ENCODE assay signal across 25 mouse cellular contexts in genomic region chrX:98681281-98681680, GRCm38 (mm10).
"Had no signal": no experiment of that assay in that cellular context is flagged by ENCODE, and none has a peak within 500 bp of the region (broad histone marks: within the 10 kb centered on the region; RNA-seq: fewer than 3 reads in every experiment).

No protein-coding gene starts in this region.

- H3K36me3 ChIP-seq: heart, embryonic 10.5 days; heart, embryonic 12.5 days; hindbrain, embryonic 10.5 days; hindbrain, embryonic 12.5 days; intestine, embryonic 15.5 days; limb, embryonic 13.5 days; limb, embryonic 15.5 days; liver, embryonic 13.5 days; liver, embryonic 15.5 days had no signal

- H3K4me2 ChIP-seq: heart, embryonic 12.5 days; hindbrain, embryonic 12.5 days; hindbrain, embryonic 14.5 days; intestine, embryonic 15.5 days; limb, embryonic 13.5 days; limb, embryonic 15.5 days; liver, embryonic 11.5 days; liver, embryonic 13.5 days; liver, embryonic 15.5 days had no signal

- H3K27ac ChIP-seq: heart, embryonic 10.5 days; hindbrain, embryonic 10.5 days; hindbrain, embryonic 12.5 days; hindbrain, embryonic 14.5 days; intestine, embryonic 15.5 days; kidney, postnatal 0 days; limb, embryonic 13.5 days; limb, embryonic 15.5 days; liver, embryonic 13.5 days; liver, embryonic 15.5 days had no signal

- H3K9me3 ChIP-seq: heart, embryonic 10.5 days; heart, embryonic 12.5 days; hindbrain, embryonic 10.5 days; hindbrain, embryonic 12.5 days; intestine, embryonic 15.5 days; limb, embryonic 13.5 days; limb, embryonic 15.5 days; liver, embryonic 13.5 days; liver, embryonic 15.5 days had no signal

- H3K27me3 ChIP-seq: heart, embryonic 12.5 days; hindbrain, embryonic 12.5 days; intestine, embryonic 15.5 days; limb, embryonic 13.5 days; limb, embryonic 15.5 days; liver, embryonic 13.5 days; liver, embryonic 15.5 days had no signal

- DNase-seq: forebrain, postnatal 0 days; gastrocnemius, postnatal 10 days; gastrocnemius, postnatal 25 days; heart, adult 18-20 months; heart, postnatal 10 days; heart, postnatal 4 days; layer of hippocampus, adult 9-11 months; layer of hippocampus, postnatal 36 days; left cerebral cortex, postnatal 4 days; liver, embryonic 13.5 days; lung, adult 18-20 months had no signal

- H3K4me1 ChIP-seq: heart, embryonic 10.5 days; heart, embryonic 12.5 days; hindbrain, embryonic 10.5 days; hindbrain, embryonic 12.5 days; intestine, embryonic 15.5 days; limb, embryonic 13.5 days; limb, embryonic 15.5 days; liver, embryonic 13.5 days; liver, embryonic 15.5 days had no signal

- H3K9ac ChIP-seq: forebrain, postnatal 0 days; heart, embryonic 12.5 days; hindbrain, embryonic 12.5 days; hindbrain, embryonic 14.5 days; intestine, embryonic 15.5 days; limb, embryonic 13.5 days; limb, embryonic 15.5 days; liver, embryonic 13.5 days; liver, embryonic 15.5 days had no signal

- ATAC-seq: forebrain, postnatal 0 days; hindbrain, embryonic 16.5 days; inflammation-experienced regulatory T-cells, adult 6 months; intestine, embryonic 15.5 days; intestine, postnatal 0 days had no signal

- H3K4me3 ChIP-seq: heart, embryonic 10.5 days; heart, embryonic 12.5 days; hindbrain, embryonic 10.5 days; hindbrain, embryonic 12.5 days; intestine, embryonic 15.5 days; limb, embryonic 13.5 days; limb, embryonic 15.5 days; liver, embryonic 13.5 days; liver, embryonic 15.5 days had no signal
